Mouse (Mus musculus) megakaryocyte progenitor cell, adult 5-6 weeks (primary cell): ENCODE measurements around the gene Olfr1080. TPM values are rescaled to one million over a fixed set of nuclear protein-coding genes. Genes with fewer than 3 reads are reported as not detected.
"Not testable (repeated sequence)": the region's sequence is repeated elsewhere in the genome, so short reads cannot be mapped to it uniquely, and the experiment has no call there.

Experiments used
- ATAC-seq: replicated peaks from 2 replicates; pipeline ENCODE4 v1.8.0; 2016; ENCODE audit warnings: mild to moderate bottlenecking, moderate TSS enrichment, inconsistent platforms; ENCODE audit not compliant: poor library complexity
- total RNA-seq, 2 experiments: library from RNA; stranded (forward) in 1 of 2; stranded (reverse) in 1 of 2; fragments of 157-497, 149-512 nt in 1 of 2; fragments of 200-1000 nt in 1 of 2; gene quantifications; 2 replicates each; pipeline versions ENCODE4 v1.2.3 to v1.2.4; 2015 to 2017

Gene Olfr1080
- total RNA-seq (2015) (not detected in 2 replicates), total RNA-seq (2017) (not detected in 2 replicates)

DNA sequence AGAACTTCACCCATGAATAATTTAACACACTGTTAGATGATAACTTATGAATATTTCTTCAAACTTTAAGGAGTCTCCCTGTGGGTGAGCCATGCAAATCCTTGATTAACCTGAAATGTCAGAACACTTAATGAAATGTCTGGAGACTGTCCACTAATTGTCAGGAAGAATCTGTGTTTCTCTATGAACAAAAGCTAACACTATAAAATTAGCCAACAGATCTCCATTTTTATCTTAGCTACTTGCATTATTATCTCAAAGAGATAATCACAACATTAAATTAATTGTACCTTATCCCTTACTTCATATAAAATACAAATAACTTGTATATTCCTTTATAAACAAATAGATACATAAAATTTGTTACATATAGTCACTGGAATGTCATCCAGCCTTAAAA is at the start of gene Olfr1080:
Gene Olfr1080, minus strand, starts transcription at position 101 of the 400 bp plus-strand sequence.
- ATAC-seq = not testable (repeated sequence)

DNA sequence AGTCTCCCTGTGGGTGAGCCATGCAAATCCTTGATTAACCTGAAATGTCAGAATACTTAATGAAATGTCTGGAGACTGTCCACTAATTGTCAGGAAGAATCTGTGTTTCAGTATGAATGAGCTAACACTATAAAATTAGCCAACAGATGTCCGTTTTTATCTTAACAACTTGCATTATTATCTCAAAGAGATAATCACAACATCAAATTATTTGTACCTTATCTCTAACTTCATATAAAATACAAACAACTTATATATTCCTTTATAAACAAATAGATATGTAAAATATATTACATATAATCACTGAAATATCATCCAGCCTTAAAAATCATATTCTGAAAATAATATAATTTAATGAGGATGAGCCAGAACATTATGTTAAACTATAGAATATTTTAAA is 40.8 kb upstream of the Olfr1080 start, which contains the start of gene Olfr1082:
Gene Olfr1082, minus strand, starts transcription at position 101 of the 400 bp plus-strand sequence.
- ATAC-seq = not testable (repeated sequence)

DNA sequence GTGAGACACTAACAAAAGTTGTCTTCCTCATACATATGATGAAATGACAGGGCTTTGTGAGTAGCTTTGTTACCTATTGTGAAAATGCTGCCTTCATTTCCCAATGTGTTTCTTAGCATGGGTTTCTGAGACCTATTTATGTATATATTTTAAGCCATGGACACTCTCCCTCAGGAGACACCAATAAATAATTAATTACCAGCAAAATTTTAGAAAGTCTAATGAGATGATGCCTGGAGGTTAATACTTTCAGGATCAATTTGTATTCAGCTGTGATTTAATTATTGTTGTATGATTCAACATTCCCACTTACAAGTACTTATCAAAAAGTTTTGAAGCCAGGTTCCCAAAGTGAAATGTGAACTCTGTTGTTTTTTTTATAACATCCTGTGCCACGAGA is 15.7 kb downstream of the Olfr1080 start, which contains the start of gene Olfr1079:
Gene Olfr1079, minus strand, starts transcription at position 101 of the 400 bp plus-strand sequence.
- no peak for ATAC-seq

DNA sequence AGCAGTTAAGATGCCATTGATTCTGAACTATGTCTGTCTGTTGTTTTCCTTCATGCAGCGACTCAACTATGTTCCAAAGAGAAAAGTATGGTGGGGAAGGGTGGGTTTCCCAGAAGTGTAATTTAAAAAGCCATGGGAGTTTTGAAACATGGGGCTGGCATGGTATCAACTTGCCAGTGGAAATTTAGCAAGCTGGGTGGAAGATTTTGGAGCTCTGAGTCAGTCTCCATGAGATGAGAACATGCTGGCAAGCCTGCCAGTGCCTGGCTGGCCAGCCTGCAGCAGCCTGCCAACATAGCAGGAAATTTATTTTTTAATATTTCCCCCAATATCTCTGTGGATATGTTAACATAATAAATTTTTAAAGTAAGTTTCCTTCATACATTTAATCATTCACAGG is 27.0 kb downstream of the Olfr1080 start:
- no peak for ATAC-seq

GRCm38 (mm10) chr2:86508161-86508560 is 49.9 kb downstream of the Olfr1080 start, which contains the start of gene Olfr1076:
Gene Olfr1076 (plus strand): TSS chr2:86508461.
- no peak for ATAC-seq

Other genes with a start within 250 kb of the Olfr1080 start
- not detected in 2 replicates for gene Olfr1053, start 243.0 kb downstream of the Olfr1080 start, total RNA-seq (2015)
- gene Olfr1053, start 243.0 kb downstream of the Olfr1080 start, total RNA-seq (2017) = not detected in 2 replicates
- gene Olfr1054, start 222.8 kb downstream of the Olfr1080 start, total RNA-seq (2015) = not detected in 2 replicates
- gene Olfr1054, start 222.8 kb downstream of the Olfr1080 start, total RNA-seq (2017) = not detected in 2 replicates
- gene Olfr1055, start 208.0 kb downstream of the Olfr1080 start, total RNA-seq (2015) = not detected in 2 replicates
- gene Olfr1055, start 208.0 kb downstream of the Olfr1080 start, total RNA-seq (2017) = not detected in 2 replicates
- gene Olfr1056, start 195.8 kb downstream of the Olfr1080 start, total RNA-seq (2015) = not detected in 2 replicates
- not detected in 2 replicates for gene Olfr1056, start 195.8 kb downstream of the Olfr1080 start, total RNA-seq (2017)
- not detected in 2 replicates for gene Olfr1057, start 179.8 kb downstream of the Olfr1080 start, total RNA-seq (2015)
- gene Olfr1057, start 179.8 kb downstream of the Olfr1080 start, total RNA-seq (2017) = not detected in 2 replicates
- gene Olfr1058, start 169.7 kb downstream of the Olfr1080 start, total RNA-seq (2015) = not detected in 2 replicates
- gene Olfr1058, start 169.7 kb downstream of the Olfr1080 start, total RNA-seq (2017) = not detected in 2 replicates
- gene Olfr1061, start 144.2 kb downstream of the Olfr1080 start, total RNA-seq (2015) = not detected in 2 replicates
- not detected in 2 replicates for gene Olfr1061, start 144.2 kb downstream of the Olfr1080 start, total RNA-seq (2017)
- gene Olfr1062, start 131.5 kb downstream of the Olfr1080 start, total RNA-seq (2015) = not detected in 2 replicates
- gene Olfr1062, start 131.5 kb downstream of the Olfr1080 start, total RNA-seq (2017) = not detected in 2 replicates
- gene Olfr1065, start 107.6 kb downstream of the Olfr1080 start, total RNA-seq (2015) = not detected in 2 replicates
- gene Olfr1065, start 107.6 kb downstream of the Olfr1080 start, total RNA-seq (2017) = not detected in 2 replicates
- gene Olfr1066, start 102.0 kb downstream of the Olfr1080 start, total RNA-seq (2015) = not detected in 2 replicates
- gene Olfr1066, start 102.0 kb downstream of the Olfr1080 start, total RNA-seq (2017) = not detected in 2 replicates
- not detected in 2 replicates for gene Olfr228, start 70.8 kb downstream of the Olfr1080 start, total RNA-seq (2015)
- not detected in 2 replicates for gene Olfr228, start 70.8 kb downstream of the Olfr1080 start, total RNA-seq (2017)
- not detected in 2 replicates for gene Olfr1076, start 49.8 kb downstream of the Olfr1080 start, total RNA-seq (2015)
- gene Olfr1076, start 49.8 kb downstream of the Olfr1080 start, total RNA-seq (2017) = not detected in 2 replicates
- gene Olfr1079, start 15.8 kb downstream of the Olfr1080 start, total RNA-seq (2015) = not detected in 2 replicates
- gene Olfr1079, start 15.8 kb downstream of the Olfr1080 start, total RNA-seq (2017) = not detected in 2 replicates
- not detected in 2 replicates for gene Olfr1082, start 40.7 kb upstream of the Olfr1080 start, total RNA-seq (2015)
- not detected in 2 replicates for gene Olfr1082, start 40.7 kb upstream of the Olfr1080 start, total RNA-seq (2017)
- gene Olfr1084, start 81.5 kb upstream of the Olfr1080 start, total RNA-seq (2015) = not detected in 2 replicates
- not detected in 2 replicates for gene Olfr1084, start 81.5 kb upstream of the Olfr1080 start, total RNA-seq (2017)
- not detected in 2 replicates for gene Olfr1085, start 103.8 kb upstream of the Olfr1080 start, total RNA-seq (2015)
- gene Olfr1085, start 103.8 kb upstream of the Olfr1080 start, total RNA-seq (2017) = not detected in 2 replicates
- gene Olfr1086, start 121.9 kb upstream of the Olfr1080 start, total RNA-seq (2015) = not detected in 2 replicates
- gene Olfr1086, start 121.9 kb upstream of the Olfr1080 start, total RNA-seq (2017) = not detected in 2 replicates
- not detected in 2 replicates for gene Olfr1087, start 140.2 kb upstream of the Olfr1080 start, total RNA-seq (2015)
- gene Olfr1087, start 140.2 kb upstream of the Olfr1080 start, total RNA-seq (2017) = not detected in 2 replicates
- not detected in 2 replicates for gene Olfr1089, start 175.5 kb upstream of the Olfr1080 start, total RNA-seq (2015)
- gene Olfr1089, start 175.5 kb upstream of the Olfr1080 start, total RNA-seq (2017) = not detected in 2 replicates
- not detected in 2 replicates for gene Olfr1090, start 200.8 kb upstream of the Olfr1080 start, total RNA-seq (2015)
- gene Olfr1090, start 200.8 kb upstream of the Olfr1080 start, total RNA-seq (2017) = not detected in 2 replicates
- gene Olfr1093, start 224.2 kb upstream of the Olfr1080 start, total RNA-seq (2015) = not detected in 2 replicates
- gene Olfr1093, start 224.2 kb upstream of the Olfr1080 start, total RNA-seq (2017) = not detected in 2 replicates